ENCODE assay signal across 14 mouse cellular contexts in genomic region chr7:133171403-133172032, GRCm38 (mm10). TPM values are rescaled to one million over a fixed set of nuclear protein-coding genes. Genes with fewer than 3 reads are reported as not detected.
A peak's percentile ranks its signal among the peaks of the same experiment; 100 is the strongest.
DNase-seq lines count a peak whose midpoint lies in the region; ATAC-seq lines count a peak whose summit lies in the region.
"Had no signal": no experiment of that assay in that cellular context is flagged by ENCODE, and none has a peak within 500 bp of the region (broad histone marks: within the 10 kb centered on the region; RNA-seq: fewer than 3 reads in every experiment).

No protein-coding gene starts in this region.

- no peak overlapping the region for H3K9ac ChIP-seq in heart, embryonic 12.5 days
- H3K9ac ChIP-seq in hindbrain, embryonic 14.5 days, result no peak overlapping the region
- H3K9ac ChIP-seq: lung, embryonic 15.5 days; midbrain, embryonic 15.5 days; neural tube, embryonic 13.5 days had no signal

- no peak overlapping the region for H3K4me3 ChIP-seq in heart, embryonic 12.5 days
- H3K4me3 ChIP-seq in hindbrain, embryonic 14.5 days (replicated peaks; ENCODE audit: low read length), result no peak overlapping the region
- H3K4me3 ChIP-seq: hindbrain, embryonic 10.5 days; lung, embryonic 15.5 days; midbrain, embryonic 15.5 days; neural tube, embryonic 13.5 days had no signal

- H3K4me1 ChIP-seq in heart, embryonic 12.5 days (replicated peaks), result peaks cover 12% of the 10 kb centered on the region
- 0 out of 2 replicates have a peak, but pooled peaks cover under 1% of the 10 kb centered on the region for H3K4me1 ChIP-seq in hindbrain, embryonic 14.5 days (replicated peaks; ENCODE audit: control insufficient read depth, insufficient read depth, low read length)
- H3K4me1 ChIP-seq: hindbrain, embryonic 10.5 days; midbrain, embryonic 15.5 days; neural tube, embryonic 13.5 days had no signal

- H3K9me3 ChIP-seq in heart, embryonic 12.5 days (replicated peaks), result 0 out of 2 replicates have a peak, but pooled peaks cover 4% of the 10 kb centered on the region
- H3K9me3 ChIP-seq in hindbrain, embryonic 14.5 days (ENCODE audit: control insufficient read depth, low read length), result no peaks in the 10 kb centered on the region
- H3K9me3 ChIP-seq: hindbrain, embryonic 10.5 days; lung, embryonic 15.5 days; midbrain, embryonic 15.5 days; neural tube, embryonic 13.5 days had no signal

- intact Hi-C loops in gastrocnemius, postnatal 14 days (cut with DNase I; ENCODE audit: low total_unique reads), result no loop called here

- H3K4me2 ChIP-seq in heart, embryonic 12.5 days, result no peak overlapping the region
- no peak overlapping the region for H3K4me2 ChIP-seq in hindbrain, embryonic 14.5 days (replicated peaks)
- H3K4me2 ChIP-seq: lung, embryonic 15.5 days; midbrain, embryonic 15.5 days; neural tube, embryonic 13.5 days had no signal

- DNase-seq in heart, adult 18-20 months, result peak; percentile 59 to 65
- DNase-seq in lung, postnatal 14 days, result peak; percentile 9
- no peak for DNase-seq in lung, postnatal 25 days (ENCODE audit: low spot score)
- peak; percentile 55 for DNase-seq in gastrocnemius, postnatal 14 days
- DNase-seq in skeletal muscle tissue, adult 2 months (ENCODE audit: low read depth, low spot score), result peak; percentile 14
- no peak for DNase-seq in hindbrain, embryonic 14.5 days (ENCODE audit: low spot score)
- no peak for DNase-seq in right cerebral cortex, postnatal 10 days (ENCODE audit: low spot score in 2 of 2)
- DNase-seq: cerebellum, adult 2 months had no signal

- WGBS in heart, embryonic 12.5 days, result 57% methylated on average over 4 of the region's 4 CpGs
- WGBS in hindbrain, embryonic 14.5 days, result 90% methylated on average over 4 of the region's 4 CpGs

- no peaks in the 10 kb centered on the region for H3K27me3 ChIP-seq in heart, embryonic 12.5 days (replicated peaks)
- H3K27me3 ChIP-seq in hindbrain, embryonic 14.5 days (ENCODE audit: control insufficient read depth, insufficient read depth, low read length), result no peaks in the 10 kb centered on the region
- H3K27me3 ChIP-seq: lung, embryonic 15.5 days; midbrain, embryonic 15.5 days; neural tube, embryonic 13.5 days had no signal

- H3K36me3 ChIP-seq in heart, embryonic 12.5 days, result no peaks in the 10 kb centered on the region
- no peaks in the 10 kb centered on the region for H3K36me3 ChIP-seq in hindbrain, embryonic 14.5 days (replicated peaks; ENCODE audit: control insufficient read depth, insufficient read depth)
- H3K36me3 ChIP-seq: hindbrain, embryonic 10.5 days; lung, embryonic 15.5 days; midbrain, embryonic 15.5 days; neural tube, embryonic 13.5 days had no signal

- no peak overlapping the region for H3K27ac ChIP-seq in heart, embryonic 12.5 days (ENCODE audit: poor library complexity, severe bottlenecking)
- H3K27ac ChIP-seq in hindbrain, embryonic 14.5 days, result no peak overlapping the region
- H3K27ac ChIP-seq: hindbrain, embryonic 10.5 days; lung, embryonic 15.5 days; midbrain, embryonic 15.5 days; neural tube, embryonic 13.5 days had no signal

- no peak for ATAC-seq in heart, embryonic 12.5 days (ENCODE audit: insufficient number of reproducible peaks, low FRiP score)
- no peak for ATAC-seq in hindbrain, embryonic 14.5 days (ENCODE audit: low FRiP score)
- ATAC-seq: forebrain, embryonic 16.5 days; midbrain, embryonic 15.5 days had no signal

RNA-seq across cellular contexts. Expression of gene Ctbp2, which starts 47.4 kb away (rescaled TPM):
- 10 to 100 TPM; 24.4 to 30.6 TPM for total RNA-seq in heart, adult 18-20 months (2021)
- polyA plus RNA-seq in heart, embryonic 12.5 days (2016; fragmentation: Nextera tagmentation; extraction: Ambion mirVana), result 60.6 and 66.2 TPM in 2 replicates
- 10 to 100 TPM; 22.4 to 29.3 TPM for total RNA-seq in gastrocnemius, postnatal 14 days (2021)
- polyA plus RNA-seq in hindbrain, embryonic 14.5 days (2014; fragmentation: Nextera tagmentation; extraction: Ambion mirVana), result 68.7 and 72.6 TPM in 2 replicates

RNA-seq across cellular contexts. Expression of gene Fgfr2, which starts 48.4 kb away (rescaled TPM):
- 1 to 10 TPM; 1.3 to 2.6 TPM for total RNA-seq in heart, adult 18-20 months (2021)
- 33.6 and 34.1 TPM in 2 replicates for polyA plus RNA-seq in heart, embryonic 12.5 days (2016; fragmentation: Nextera tagmentation; extraction: Ambion mirVana)
- 1 to 10 TPM; 1.2 to 1.8 TPM for total RNA-seq in gastrocnemius, postnatal 14 days (2021)
- 29.1 and 43.5 TPM in 2 replicates for polyA plus RNA-seq in hindbrain, embryonic 14.5 days (2014; fragmentation: Nextera tagmentation; extraction: Ambion mirVana)

Comparison
In these comparisons a context has a peak if more than half of its experiments do, and no peak if none do; other contexts are left out.
1. DNase-seq: peak in heart, adult 18-20 months (2 of 2), lung, postnatal 14 days (single experiment), gastrocnemius, postnatal 14 days (single experiment) and skeletal muscle tissue, adult 2 months (single experiment); none in lung, postnatal 25 days (single experiment), hindbrain, embryonic 14.5 days (single experiment) and right cerebral cortex, postnatal 10 days (0 of 2).